Mouse (Mus musculus) midbrain, embryonic 13.5 days (tissue): ENCODE measurements around the gene Gzmd. TPM values are rescaled to one million over a fixed set of nuclear protein-coding genes. Genes with fewer than 3 reads are reported as not detected.
"Not testable (repeated sequence)": the region's sequence is repeated elsewhere in the genome, so short reads cannot be mapped to it uniquely, and the experiment has no call there.

Experiments
- ATAC-seq: fragments of 200-750 bp; cut with Nextera tagmentation; 2 replicates; pipeline ENCODE4 v1.8.0; 2017; ENCODE audit warnings: mild to moderate bottlenecking, moderate TSS enrichment, moderate library complexity
- H3K27ac ChIP-seq: fragments of 300-500 bp; sonication (generic); 2 replicates; pipeline ENCODE4 v1.5.1; 2015; ENCODE audit warnings: inconsistent platforms, mild to moderate bottlenecking, moderate library complexity
- H3K27me3 ChIP-seq: fragments of 300-500 bp; sonication (generic); 2 replicates; pipeline ENCODE4 v1.6.1; 2015; ENCODE audit warnings: mild to moderate bottlenecking, inconsistent platforms
- H3K36me3 ChIP-seq: fragments of 300-500 bp; sonication (generic); 2 replicates; pipeline ENCODE4 v1.6.1; 2015; ENCODE audit warnings: mild to moderate bottlenecking, inconsistent platforms
- H3K4me1 ChIP-seq: fragments of 300-500 bp; sonication (generic); replicated peaks from 2 replicates; pipeline ENCODE4 v1.6.1; 2015; ENCODE audit warnings: inconsistent platforms
- H3K4me2 ChIP-seq: fragments of 300-500 bp; sonication (generic); replicated peaks from 2 replicates; pipeline ENCODE4 v1.6.1; 2015; ENCODE audit warnings: moderate library complexity, mild to moderate bottlenecking, inconsistent platforms
- H3K4me3 ChIP-seq: fragments of 300-500 bp; sonication (generic); replicated peaks from 2 replicates; pipeline ENCODE4 v1.5.1; 2015; ENCODE audit warnings: mild to moderate bottlenecking, inconsistent platforms
- H3K9ac ChIP-seq: fragments of 300-500 bp; sonication (generic); replicated peaks from 2 replicates; pipeline ENCODE4 v1.6.1; 2015; ENCODE audit warnings: mild to moderate bottlenecking, inconsistent platforms
- H3K9me3 ChIP-seq: fragments of 300-500 bp; sonication (generic); 2 replicates; pipeline ENCODE4 v1.6.1; 2016; ENCODE audit warnings: mild to moderate bottlenecking, inconsistent platforms
- WGBS: fragments of 180-500 bp; shearing (Covaris S2); methylation state at CpG from one replicate; pipeline ENCODE4 v1.1.7; 2015; 5-methylcytosine and 5-hydroxymethylcytosine counted together
- polyA plus RNA-seq: library from polyadenylated mRNA; unstranded; fragments of >200 nt; fragmentation: Nextera tagmentation; extraction: Ambion mirVana; gene quantifications from 2 replicates; pipeline ENCODE4 v1.2.1, GENCODE M21; 2015

Gzmd gene
- polyA plus RNA-seq, 1 experiment from 2014 or later, result not detected

DNA sequence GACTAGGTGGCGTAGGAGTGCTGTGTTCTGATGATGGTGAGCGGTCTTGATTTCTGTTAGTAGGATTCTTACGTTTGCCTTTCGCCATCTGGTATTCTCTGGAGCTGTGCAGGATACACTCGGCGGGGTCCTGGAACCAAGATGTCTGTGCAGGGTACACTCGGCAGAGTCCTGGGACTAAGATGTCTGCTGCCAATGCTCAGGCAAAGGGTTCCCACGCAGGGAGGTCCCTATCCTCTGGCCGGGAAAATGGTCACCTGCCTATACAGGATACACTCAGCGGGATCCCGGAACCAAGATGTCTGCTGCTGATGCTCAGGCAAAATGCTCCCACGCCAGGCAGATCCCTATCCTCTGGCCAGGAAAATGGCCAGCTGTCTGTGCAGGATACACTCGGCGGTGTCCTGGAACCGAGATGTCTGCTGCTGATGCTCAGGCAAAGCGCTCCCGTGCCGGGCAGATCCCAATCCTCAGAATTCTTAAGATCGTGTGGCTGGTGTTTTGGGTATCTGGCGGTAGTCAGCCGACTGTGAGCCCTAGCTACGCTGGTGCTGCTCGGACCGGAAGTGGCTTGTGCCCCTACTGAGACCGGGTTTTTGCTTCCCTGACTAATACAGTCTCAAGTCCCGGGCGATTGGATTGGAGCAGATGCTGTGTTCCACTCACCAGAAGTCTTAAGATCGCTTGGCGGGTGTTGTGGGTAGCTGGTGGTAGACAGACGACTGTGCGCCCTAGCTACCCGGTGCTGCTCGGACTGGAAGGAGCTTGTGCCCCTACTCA is 16.7 kb downstream of the Gzmd start:
- H3K36me3 ChIP-seq, H3K4me2 ChIP-seq, H3K4me1 ChIP-seq, H3K4me3 ChIP-seq, H3K9me3 ChIP-seq, ATAC-seq, H3K27me3 ChIP-seq, H3K27ac ChIP-seq, H3K9ac ChIP-seq: not testable (repeated sequence)
- WGBS, result 91% methylated on average over 33 of the region's 33 CpGs

DNA sequence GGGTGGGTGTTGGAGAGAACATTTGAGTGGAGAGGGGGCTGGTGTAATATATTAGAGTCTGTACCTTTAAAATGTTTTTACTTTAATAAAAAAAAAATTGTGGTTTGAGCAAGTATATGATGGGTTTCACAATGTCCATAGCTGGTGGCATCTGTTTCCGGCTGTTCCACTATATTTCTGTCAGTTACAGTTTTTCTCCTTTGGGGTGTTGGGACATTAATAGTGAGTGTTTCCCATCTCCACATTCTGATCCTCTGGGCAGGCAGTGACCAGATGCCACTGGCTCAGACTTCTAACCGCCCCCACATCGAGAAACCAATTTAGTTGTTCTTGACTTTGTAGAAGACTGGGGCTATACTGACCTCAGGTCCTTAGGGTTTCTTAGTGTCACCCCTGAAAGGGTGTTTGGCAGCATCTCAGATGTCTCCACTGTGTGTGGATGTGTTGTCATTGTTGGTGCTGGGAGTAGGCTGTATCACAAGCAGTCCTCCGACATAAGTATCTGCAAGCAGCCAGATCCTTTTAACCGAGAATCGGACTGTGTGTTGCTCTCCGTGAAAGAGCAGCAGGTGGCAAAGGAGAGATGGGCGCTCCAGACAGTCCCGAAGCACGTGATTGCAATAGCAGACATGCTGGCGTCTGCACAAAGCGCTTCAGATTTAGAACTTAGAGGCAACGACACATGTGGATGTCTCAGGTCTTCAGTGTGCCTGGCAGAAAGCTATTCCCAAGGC is 26.8 kb downstream of the Gzmd start:
- no peaks in the 10 kb centered on the region for H3K36me3 ChIP-seq
- H3K4me1 ChIP-seq, result no peaks in the 10 kb centered on the region
- H3K27me3 ChIP-seq, result no peaks in the 10 kb centered on the region
- H3K4me2 ChIP-seq, result no peak overlapping the region
- no peak overlapping the region for H3K4me3 ChIP-seq
- 87% methylated on average over 13 of the region's 13 CpGs for WGBS
- no peak for ATAC-seq
- H3K9ac ChIP-seq, result no peak overlapping the region
- no peaks in the 10 kb centered on the region for H3K9me3 ChIP-seq
- H3K27ac ChIP-seq, result no peak overlapping the region

DNA sequence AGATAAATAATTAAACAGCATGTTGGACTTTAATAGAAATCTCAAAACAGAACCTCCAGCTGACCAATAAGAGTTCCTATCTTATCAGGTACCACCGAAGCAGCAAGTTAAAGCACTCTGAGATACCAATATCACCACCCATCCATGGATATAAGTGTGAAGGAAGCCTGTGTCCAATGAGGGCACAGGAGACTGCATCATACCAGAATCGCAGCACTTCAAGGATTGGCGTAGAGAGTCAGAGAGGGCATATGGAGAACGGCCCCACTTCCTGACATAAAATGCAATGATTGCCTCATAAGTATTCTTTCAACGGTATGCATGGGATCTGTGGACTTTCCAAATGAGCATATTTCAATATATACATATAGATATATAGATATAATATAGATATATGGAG is 27.4 kb downstream of the Gzmd start:
- Histone ChIP-seq H3K4me3 (no peak overlapping the region), H3K27ac (no peak overlapping the region), H3K27me3 (no peaks in the 10 kb centered on the region), H3K4me2 (no peak overlapping the region), H3K9me3 (no peaks in the 10 kb centered on the region), H3K4me1 (no peaks in the 10 kb centered on the region), H3K9ac (no peak overlapping the region), H3K36me3 (no peaks in the 10 kb centered on the region)
- no peak for ATAC-seq
- 93% methylated on average over 5 of the region's 5 CpGs for WGBS

DNA sequence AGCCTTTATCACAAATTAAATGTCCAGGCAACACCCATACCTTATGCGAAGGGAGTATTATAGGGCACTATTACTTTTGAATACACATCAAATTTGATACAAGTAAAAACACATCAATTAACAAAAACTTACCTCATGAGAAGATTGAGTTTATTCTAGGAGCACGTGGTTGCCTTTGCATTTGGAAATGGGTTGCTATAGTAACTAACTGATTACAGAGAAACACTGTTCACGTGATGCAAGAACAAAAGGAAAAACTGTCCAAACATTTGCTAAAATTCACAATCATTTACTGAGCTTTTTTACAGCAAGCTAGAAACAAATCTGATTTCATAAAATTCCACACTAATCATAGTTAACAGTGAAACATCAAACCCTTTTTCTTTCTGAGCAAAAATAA is 29.0 kb downstream of the Gzmd start:
- WGBS, result 74% methylated on average over 3 of the region's 3 CpGs
- Histone ChIP-seq H3K4me2 (no peak overlapping the region), H3K27me3 (no peaks in the 10 kb centered on the region), H3K9ac (no peak overlapping the region), H3K36me3 (no peaks in the 10 kb centered on the region), H3K9me3 (no peaks in the 10 kb centered on the region), H3K4me1 (no peaks in the 10 kb centered on the region), H3K4me3 (no peak overlapping the region), H3K27ac (no peak overlapping the region)
- no peak for ATAC-seq

DNA sequence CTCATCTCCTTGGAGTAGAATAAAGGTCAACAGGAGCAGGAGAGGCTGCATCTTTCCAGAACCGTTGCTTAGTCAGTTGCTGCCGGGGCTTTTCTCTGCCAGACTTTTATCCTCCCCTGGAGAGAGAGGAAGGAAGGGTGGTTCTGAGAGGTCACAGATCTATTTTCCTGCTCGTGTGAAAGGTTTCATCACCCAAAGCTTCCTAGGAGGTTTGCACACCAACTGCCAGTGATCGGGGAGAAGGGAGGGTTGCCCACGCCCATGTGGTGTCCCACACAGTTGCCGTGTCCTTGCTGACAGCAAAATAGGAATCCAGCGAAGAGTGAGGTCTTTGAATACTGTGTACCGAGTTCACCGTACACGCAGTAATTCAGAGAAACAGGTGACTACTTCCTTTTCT is 30.0 kb downstream of the Gzmd start, which contains the start of gene Ctsg:
Ctsg (minus strand) TSS at position 189 of the 400 bp plus-strand sequence.
- 81% methylated on average over 10 of the region's 10 CpGs for WGBS
- H3K9me3 ChIP-seq, result no peaks in the 10 kb centered on the region
- no peaks in the 10 kb centered on the region for H3K4me1 ChIP-seq
- no peak for ATAC-seq
- no peaks in the 10 kb centered on the region for H3K36me3 ChIP-seq
- no peaks in the 10 kb centered on the region for H3K27me3 ChIP-seq
- no peak within 1 kb of the TSS for H3K4me3 ChIP-seq
- no peak within 1 kb of the TSS for H3K27ac ChIP-seq
- no peak within 1 kb of the TSS for H3K4me2 ChIP-seq
- H3K9ac ChIP-seq, result no peak within 1 kb of the TSS

DNA sequence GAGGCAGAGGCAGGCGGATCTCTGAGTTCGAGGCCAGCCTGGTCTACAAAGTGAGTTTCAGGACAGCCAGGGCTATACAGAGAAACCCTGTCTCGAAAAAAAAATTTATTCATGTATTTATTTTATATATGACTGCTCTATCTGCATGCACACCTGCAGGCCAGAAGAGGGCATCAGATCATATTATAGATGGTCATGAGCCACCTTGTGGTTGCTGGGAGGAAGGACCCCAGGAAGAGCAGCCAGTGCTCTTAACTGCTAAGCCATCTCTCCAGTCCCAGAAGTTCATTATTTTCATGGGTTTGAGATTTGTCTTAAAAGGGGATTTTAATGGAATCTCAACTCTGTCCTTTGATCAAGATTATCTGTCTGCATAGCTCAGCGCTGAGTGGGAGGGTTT is 33.5 kb downstream of the Gzmd start:
- Histone ChIP-seq H3K4me3 (no peak overlapping the region), H3K27me3 (no peaks in the 10 kb centered on the region), H3K9ac (no peak overlapping the region), H3K36me3 (no peaks in the 10 kb centered on the region), H3K4me2 (no peak overlapping the region), H3K4me1 (no peaks in the 10 kb centered on the region), H3K9me3 (no peaks in the 10 kb centered on the region), H3K27ac (no peak overlapping the region)
- no peak for ATAC-seq
- 78% methylated on average over 4 of the region's 4 CpGs for WGBS

DNA sequence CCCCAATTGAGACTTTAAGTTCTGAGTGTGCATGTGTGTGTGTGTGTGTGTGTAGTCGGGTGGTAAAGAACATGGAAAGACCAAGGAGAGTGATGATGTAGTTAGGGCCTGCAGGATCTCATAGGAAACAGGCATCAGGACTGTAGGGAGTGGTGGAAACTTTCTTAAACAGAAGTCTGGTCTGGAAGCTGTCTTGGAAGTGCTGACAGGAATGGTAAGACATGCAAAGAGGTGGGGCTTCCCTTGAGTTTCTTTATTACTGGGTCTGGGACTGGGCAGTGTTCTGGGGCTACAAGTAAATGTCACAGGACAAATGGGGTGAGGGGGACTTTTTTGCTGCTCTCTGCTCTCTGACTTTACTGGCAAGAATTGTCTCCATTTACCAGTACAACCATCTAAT is 34.8 kb downstream of the Gzmd start:
- no peaks in the 10 kb centered on the region for H3K36me3 ChIP-seq
- no peak overlapping the region for H3K4me2 ChIP-seq
- ATAC-seq, result no peak
- H3K4me3 ChIP-seq, result no peak overlapping the region
- H3K9me3 ChIP-seq, result no peaks in the 10 kb centered on the region
- H3K27me3 ChIP-seq, result no peaks in the 10 kb centered on the region
- H3K4me1 ChIP-seq, result no peaks in the 10 kb centered on the region
- no peak overlapping the region for H3K9ac ChIP-seq
- 83% methylated on average over 1 of the region's 1 CpGs for WGBS
- H3K27ac ChIP-seq, result no peak overlapping the region

DNA sequence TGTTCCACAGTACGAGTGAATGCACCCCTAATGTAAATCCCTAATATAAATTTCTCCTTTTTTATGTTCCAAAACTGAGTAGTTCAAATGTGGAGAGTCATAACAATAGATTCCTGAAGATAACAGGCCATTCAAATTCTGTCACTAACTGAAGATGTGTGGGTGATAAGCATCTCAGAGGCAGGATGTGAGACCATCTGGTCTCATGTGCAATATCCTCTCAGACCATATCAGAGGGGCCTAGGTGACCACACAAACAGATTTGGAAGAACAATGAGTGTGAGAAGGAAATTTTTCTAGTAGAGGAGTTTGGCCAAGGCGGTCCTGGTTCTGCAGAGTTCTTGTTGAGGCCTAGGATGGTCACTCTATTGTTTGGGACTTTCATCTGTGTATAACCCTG is 39.1 kb downstream of the Gzmd start:
- Histone ChIP-seq H3K4me3 (no peak overlapping the region), H3K27ac (no peak overlapping the region), H3K36me3 (no peaks in the 10 kb centered on the region), H3K27me3 (no peaks in the 10 kb centered on the region), H3K4me2 (no peak overlapping the region), H3K4me1 (no peaks in the 10 kb centered on the region), H3K9ac (no peak overlapping the region), H3K9me3 (no peaks in the 10 kb centered on the region)
- no peak for ATAC-seq
- WGBS, result 79% methylated on average over 2 of the region's 2 CpGs

DNA sequence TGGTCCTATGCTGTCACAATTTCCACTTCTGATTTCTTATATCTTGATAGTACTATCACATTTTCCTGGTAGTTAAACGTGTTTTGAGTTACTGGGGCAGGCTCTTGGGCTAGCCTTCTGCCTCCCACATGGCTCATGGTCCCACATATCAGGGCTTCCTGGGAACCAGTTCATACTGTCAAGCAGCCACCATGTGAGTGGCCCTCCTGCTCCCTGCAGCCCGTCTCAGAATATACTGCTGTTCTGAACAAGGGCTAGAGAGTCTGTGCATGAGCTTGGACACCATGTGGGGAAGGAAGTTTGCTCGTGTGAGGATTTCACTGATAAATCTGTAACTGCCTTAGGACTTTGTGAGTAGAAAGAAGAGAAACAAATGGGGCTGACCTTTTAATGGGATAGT is 45.7 kb downstream of the Gzmd start:
- H3K4me1 ChIP-seq, result no peaks in the 10 kb centered on the region
- no peaks in the 10 kb centered on the region for H3K27me3 ChIP-seq
- no peaks in the 10 kb centered on the region for H3K9me3 ChIP-seq
- WGBS, result 84% methylated on average over 3 of the region's 3 CpGs
- no peak overlapping the region for H3K4me2 ChIP-seq
- H3K4me3 ChIP-seq, result no peak overlapping the region
- H3K27ac ChIP-seq, result no peak overlapping the region
- H3K36me3 ChIP-seq, result no peaks in the 10 kb centered on the region
- ATAC-seq, result no peak
- H3K9ac ChIP-seq, result no peak overlapping the region

DNA sequence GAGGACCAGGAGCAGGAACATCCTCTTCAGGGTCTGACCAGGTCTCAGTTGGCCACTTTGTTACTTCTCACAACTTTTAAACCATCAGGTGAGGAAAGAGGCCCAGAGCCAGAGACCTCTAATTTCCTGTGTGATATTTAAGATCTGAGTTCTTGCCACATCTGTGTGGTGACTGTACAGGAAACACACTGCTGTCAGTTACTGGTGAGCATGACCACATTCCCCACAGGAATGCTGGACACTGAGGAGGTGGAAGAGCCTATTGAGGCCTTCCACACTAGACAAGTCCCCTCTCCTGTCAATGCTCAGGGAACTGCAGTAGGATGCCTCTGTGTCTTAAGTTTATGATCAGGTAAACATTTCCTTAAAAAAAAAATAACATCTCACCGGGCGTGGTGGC is 47.2 kb downstream of the Gzmd start, which contains the start of gene Mcpt8:
Mcpt8 (minus strand) TSS at position 107 of the 400 bp plus-strand sequence.
- Histone ChIP-seq H3K27me3 (no peaks in the 10 kb centered on the region), H3K4me3 (no peak within 1 kb of the TSS), H3K9me3 (no peaks in the 10 kb centered on the region), H3K4me1 (no peaks in the 10 kb centered on the region), H3K36me3 (no peaks in the 10 kb centered on the region), H3K4me2 (no peak within 1 kb of the TSS), H3K27ac (no peak within 1 kb of the TSS), H3K9ac (no peak within 1 kb of the TSS)
- WGBS, result 98% methylated on average over 2 of the region's 2 CpGs
- no peak for ATAC-seq

DNA sequence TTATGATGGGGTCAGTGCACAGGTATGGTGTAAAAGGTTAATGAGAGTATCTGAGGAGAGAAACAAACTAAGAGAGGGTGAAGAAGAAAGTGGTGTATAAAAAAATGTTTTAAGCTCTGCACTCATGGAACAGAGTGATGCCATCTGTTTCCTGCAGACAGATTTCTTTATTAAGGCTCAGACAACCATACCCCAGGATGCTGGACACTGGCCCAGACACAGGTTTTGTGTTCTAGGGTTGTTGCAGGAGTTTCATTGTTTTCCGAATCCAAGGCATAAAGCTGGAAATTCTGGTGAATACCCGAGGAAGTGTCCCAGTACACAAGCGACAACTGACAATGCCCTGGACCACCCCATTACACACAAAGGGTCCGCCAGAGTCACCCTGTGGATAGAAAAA is 50.4 kb downstream of the Gzmd start:
- H3K4me3 ChIP-seq, result no peak overlapping the region
- no peak overlapping the region for H3K27ac ChIP-seq
- no peaks in the 10 kb centered on the region for H3K4me1 ChIP-seq
- H3K27me3 ChIP-seq, result no peaks in the 10 kb centered on the region
- no peak overlapping the region for H3K4me2 ChIP-seq
- H3K9ac ChIP-seq, result no peak overlapping the region
- no peak for ATAC-seq
- H3K9me3 ChIP-seq, result no peaks in the 10 kb centered on the region
- WGBS, result 81% methylated on average over 4 of the region's 4 CpGs
- H3K36me3 ChIP-seq, result no peaks in the 10 kb centered on the region
